Mouse (Mus musculus): Measurements from ENCODE around the gene Igfn1. TPM values are rescaled to one million over a fixed set of nuclear protein-coding genes. Genes with fewer than 3 reads are reported as not detected.

The Igfn1 gene
- polyA plus RNA-seq, 1 experiment from 2014 or later, result not detected

DNA sequence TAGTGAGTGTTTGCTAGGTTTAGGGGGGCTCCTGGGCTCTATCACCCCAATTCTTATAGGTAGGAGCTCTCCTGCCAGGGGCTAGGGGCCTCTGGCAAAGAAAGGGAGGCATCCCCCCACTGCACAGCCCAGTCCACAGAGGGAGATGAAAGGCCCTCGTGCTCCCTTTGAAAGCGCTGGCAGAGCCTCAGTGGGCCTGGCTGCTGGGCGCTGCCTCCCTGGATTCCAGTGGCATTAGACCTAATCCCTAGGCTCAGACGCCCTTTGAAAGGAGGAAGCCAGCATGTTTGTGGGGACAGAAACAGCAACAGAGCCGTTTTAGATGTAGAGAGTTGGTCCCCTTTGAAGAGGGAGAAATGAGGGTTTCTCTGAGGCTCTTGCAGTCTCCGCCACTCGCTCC is 24.1 kb upstream of the Igfn1 start:
- 59% methylated on average over 7 of the region's 7 CpGs for WGBS
- ATAC-seq (ENCODE audit: insufficient read depth), result no peak

DNA sequence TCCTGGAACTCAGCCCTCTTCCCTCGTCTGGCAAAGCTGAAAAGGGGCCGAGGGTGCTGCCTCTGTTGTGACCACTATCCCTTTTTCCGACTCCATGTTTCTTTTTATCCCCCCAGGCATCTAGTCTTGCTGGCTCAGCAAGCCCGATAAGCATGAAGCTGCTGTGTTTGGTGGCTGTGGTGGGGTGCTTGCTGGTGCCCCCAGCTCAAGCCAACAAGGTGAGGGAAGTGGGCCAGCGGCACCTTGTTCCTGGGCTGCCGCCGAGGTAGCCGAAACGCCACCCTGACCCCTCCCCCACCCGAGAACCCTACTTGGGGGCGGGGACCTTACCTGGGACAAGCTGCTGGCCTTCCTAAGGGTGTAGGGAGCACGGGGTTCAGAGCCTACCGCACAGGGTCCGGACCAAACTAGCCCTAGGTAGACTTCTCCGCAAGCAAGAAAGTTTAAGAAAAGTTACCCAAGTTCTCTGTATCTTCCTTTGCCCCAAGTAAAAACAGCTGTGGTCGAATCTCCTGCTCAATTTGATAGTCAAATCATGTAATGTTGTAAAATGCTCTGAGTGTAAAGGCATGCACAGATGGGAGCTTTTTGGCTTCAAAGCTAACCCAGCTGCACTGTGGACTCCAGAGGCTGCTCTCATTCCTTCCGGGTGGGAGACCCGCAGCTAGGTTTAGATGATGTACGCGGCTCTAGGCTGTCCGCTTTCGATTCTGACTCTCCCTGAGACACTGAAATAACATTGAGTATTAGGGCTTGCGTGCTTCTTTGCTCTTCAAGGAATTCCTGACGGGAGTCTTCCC is 12.4 kb upstream of the Igfn1 start:
- H3K9me3 ChIP-seq (ENCODE audit: low read depth, low read length), result no peaks in the 10 kb centered on the region

More for the DNA sequence above, 24.1 kb upstream of the Igfn1 start:
- DNase-seq, result no peak
- Histone ChIP-seq H3K27me3 (ENCODE audit: insufficient read depth, low read length) (no peaks in the 10 kb centered on the region), H3K4me3 (ENCODE audit: low read depth, low read length) (no peak overlapping the region), H3K9me3 (ENCODE audit: low read depth, low read length) (no peaks in the 10 kb centered on the region), H3K4me1 (ENCODE audit: insufficient read depth) (no peaks in the 10 kb centered on the region), H3K36me3 (ENCODE audit: insufficient read depth) (peaks cover 96% of the 10 kb centered on the region), H3K27ac (ENCODE audit: low read depth) (no peak overlapping the region), H3K9ac (no peak overlapping the region), H3K4me2 (no peak overlapping the region)
- TF ChIP-seq CTCF (IDR thresholded peaks at IDR 0.05; ENCODE audit: low read depth), result no peak

DNA sequence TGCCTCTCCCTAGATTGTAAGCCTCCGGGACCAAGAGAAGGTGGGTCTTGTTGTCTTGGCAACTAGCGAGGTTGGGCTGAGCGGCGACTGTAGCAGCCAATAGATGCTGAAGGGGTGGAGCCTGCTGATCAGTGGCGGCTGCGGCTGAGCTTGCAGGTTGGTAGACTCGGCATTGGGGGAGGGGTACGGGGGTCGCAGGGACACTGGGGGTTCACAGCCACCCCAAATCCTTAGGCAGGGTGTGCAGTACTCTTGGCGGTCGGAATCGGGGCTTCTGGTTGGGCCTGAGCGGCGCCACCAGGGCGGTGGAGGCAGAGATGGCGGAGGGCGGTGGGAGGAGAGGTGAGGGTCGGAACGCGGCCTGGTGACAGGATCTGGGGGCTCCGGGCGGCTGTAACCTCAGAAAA is 11.8 kb upstream of the Igfn1 start:
- peak overlapping the region; percentile 81 for H3K9ac ChIP-seq
- H3K27ac ChIP-seq (ENCODE audit: low read depth), result peak overlapping the region; percentile 71
- H3K27me3 ChIP-seq (ENCODE audit: insufficient read depth, low read length), result no peaks in the 10 kb centered on the region
- under 1% methylated on average over 22 of the region's 22 CpGs for WGBS
- H3K36me3 ChIP-seq (ENCODE audit: insufficient read depth), result peaks cover 27% of the 10 kb centered on the region
- peak overlapping the region; percentile 76 for H3K4me3 ChIP-seq (ENCODE audit: low read depth, low read length)
- TF ChIP-seq CTCF (IDR thresholded peaks at IDR 0.05; ENCODE audit: low read depth), result no peak
- DNase-seq (peak; percentile 98), ATAC-seq (ENCODE audit: insufficient read depth) (peak; percentile 99)
- H3K9me3 ChIP-seq (ENCODE audit: low read depth, low read length), result no peaks in the 10 kb centered on the region
- peak overlapping the region; percentile 94 for H3K4me2 ChIP-seq
- peaks cover 4% of the 10 kb centered on the region; the same call in 1 of the 2 replicates for H3K4me1 ChIP-seq (ENCODE audit: insufficient read depth)

More for the DNA sequence above, 12.4 kb upstream of the Igfn1 start:
- TF ChIP-seq CTCF (IDR thresholded peaks at IDR 0.05; ENCODE audit: low read depth), result no peak
- Histone ChIP-seq H3K4me3 (ENCODE audit: low read depth, low read length) (peak overlapping the region; percentile 76), H3K9ac (peak overlapping the region; percentile 81), H3K27me3 (ENCODE audit: insufficient read depth, low read length) (no peaks in the 10 kb centered on the region), H3K4me2 (peak overlapping the region; percentile 94), H3K27ac (ENCODE audit: low read depth) (peak overlapping the region; percentile 71), H3K4me1 (ENCODE audit: insufficient read depth) (peaks cover 4% of the 10 kb centered on the region; the same call in 1 of the 2 replicates), H3K36me3 (ENCODE audit: insufficient read depth) (peaks cover 34% of the 10 kb centered on the region)
- ATAC-seq (ENCODE audit: insufficient read depth) (peak; percentile 43), DNase-seq (peak; percentile 58)
- WGBS, result 2% methylated on average over 24 of the region's 24 CpGs

DNA sequence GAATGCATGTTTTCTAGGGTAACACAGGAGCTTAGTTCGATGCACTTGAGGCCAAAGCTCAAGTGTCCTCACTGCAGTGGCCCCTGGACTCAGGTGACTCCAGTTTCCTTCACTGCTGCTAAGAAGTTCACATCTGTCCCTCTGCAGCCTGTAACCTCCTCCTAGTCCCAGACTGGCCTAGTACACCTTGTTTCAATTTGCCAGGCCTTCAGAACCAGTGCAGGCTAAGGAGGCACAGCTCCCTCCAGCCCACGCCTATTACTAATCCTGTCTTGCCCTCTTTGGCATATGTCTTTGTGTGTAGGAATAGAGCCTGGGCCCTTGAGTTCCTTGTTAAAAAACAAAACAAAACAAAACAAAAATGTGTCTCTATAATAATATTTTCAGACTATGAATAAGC is 11.2 kb upstream of the Igfn1 start:
- peak overlapping the region; percentile 76 for H3K4me3 ChIP-seq (ENCODE audit: low read depth, low read length)
- H3K4me2 ChIP-seq, result peak overlapping the region; percentile 94
- H3K9me3 ChIP-seq (ENCODE audit: low read depth, low read length), result no peaks in the 10 kb centered on the region
- peaks cover 4% of the 10 kb centered on the region; the same call in 1 of the 2 replicates for H3K4me1 ChIP-seq (ENCODE audit: insufficient read depth)
- no peak for DNase-seq
- no peaks in the 10 kb centered on the region for H3K27me3 ChIP-seq (ENCODE audit: insufficient read depth, low read length)
- no peak; the same call in 1 of the 2 replicates for ATAC-seq (ENCODE audit: insufficient read depth)
- H3K9ac ChIP-seq, result no peak overlapping the region; the same call in none of the 2 replicates
- TF ChIP-seq CTCF (IDR thresholded peaks at IDR 0.05; ENCODE audit: low read depth), result no peak
- WGBS, result 78% methylated on average over 2 of the region's 2 CpGs
- H3K27ac ChIP-seq (ENCODE audit: low read depth), result no peak overlapping the region
- H3K36me3 ChIP-seq (ENCODE audit: insufficient read depth), result peaks cover 21% of the 10 kb centered on the region

DNA sequence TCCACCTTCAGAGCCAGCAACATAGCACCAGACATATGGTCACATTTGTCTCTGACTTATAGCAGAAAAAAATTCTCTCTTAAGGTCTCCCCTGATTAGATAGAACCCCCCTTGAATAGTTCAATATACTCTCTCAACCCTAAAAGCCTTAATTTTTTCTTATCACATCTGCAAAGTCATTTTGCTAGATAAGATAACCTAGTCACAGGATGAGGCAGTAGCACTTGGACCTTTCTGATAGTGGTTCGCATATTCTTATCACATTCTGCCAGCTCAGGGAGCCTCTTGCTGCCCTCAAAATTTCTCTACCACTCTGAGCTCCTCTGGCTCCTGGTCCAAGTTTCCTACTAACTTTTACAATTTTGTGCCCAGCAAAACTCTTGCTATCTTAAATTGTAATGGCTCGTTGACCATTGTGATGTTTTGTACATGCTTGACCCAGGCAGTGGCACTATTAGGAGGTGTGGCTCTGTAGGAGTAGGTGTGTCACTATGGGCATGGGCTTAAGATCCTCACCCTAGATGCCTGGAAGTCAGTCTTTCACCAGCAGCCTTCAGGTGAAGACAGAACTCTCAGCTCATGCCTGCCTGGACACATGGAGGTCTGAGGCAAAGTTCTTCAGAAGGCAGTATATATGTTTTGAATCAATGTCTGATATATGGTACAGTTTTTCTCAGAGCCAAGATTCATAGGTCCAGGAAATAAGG is 8.8 kb upstream of the Igfn1 start:
- no peaks in the 10 kb centered on the region for H3K36me3 ChIP-seq (ENCODE audit: insufficient read depth)
- H3K27me3 ChIP-seq (ENCODE audit: insufficient read depth, low read length), result no peaks in the 10 kb centered on the region
- H3K9me3 ChIP-seq (ENCODE audit: low read depth, low read length), result no peaks in the 10 kb centered on the region
- H3K4me3 ChIP-seq (ENCODE audit: low read depth, low read length), result no peak overlapping the region
- H3K27ac ChIP-seq (ENCODE audit: low read depth), result no peak overlapping the region
- peaks cover 4% of the 10 kb centered on the region; the same call in 1 of the 2 replicates for H3K4me1 ChIP-seq (ENCODE audit: insufficient read depth)
- no peak for TF ChIP-seq CTCF (IDR thresholded peaks at IDR 0.05; ENCODE audit: low read depth)
- H3K9ac ChIP-seq, result no peak overlapping the region
- ATAC-seq (ENCODE audit: insufficient read depth) (no peak), DNase-seq (no peak)
- WGBS, result 43% methylated on average over 2 of the region's 2 CpGs
- H3K4me2 ChIP-seq, result no peak overlapping the region

DNA sequence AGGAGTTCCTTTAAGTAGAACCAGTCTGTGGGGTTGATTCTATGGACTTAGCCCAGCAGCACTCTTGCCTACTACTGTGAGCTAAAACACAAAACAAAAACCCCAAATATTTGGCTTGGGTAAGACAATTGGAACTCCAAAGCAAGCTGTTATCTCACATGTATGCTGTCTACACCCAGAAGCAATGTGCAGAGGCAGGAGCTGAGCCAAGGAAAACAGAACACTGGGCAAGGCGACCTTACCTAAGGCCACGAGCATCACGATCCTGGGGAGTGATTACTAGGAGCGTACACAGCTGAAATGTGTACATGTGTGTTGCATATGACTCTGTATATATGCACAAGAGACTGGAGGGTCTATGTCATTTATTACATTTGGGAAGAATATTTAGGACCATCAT is 7.4 kb upstream of the Igfn1 start:
- no peak overlapping the region for H3K4me3 ChIP-seq (ENCODE audit: low read depth, low read length)
- 50% methylated on average over 4 of the region's 4 CpGs for WGBS
- TF ChIP-seq CTCF (IDR thresholded peaks at IDR 0.05; ENCODE audit: low read depth), result no peak
- no peaks in the 10 kb centered on the region for H3K27me3 ChIP-seq (ENCODE audit: insufficient read depth, low read length)
- H3K4me2 ChIP-seq, result no peak overlapping the region
- H3K9me3 ChIP-seq (ENCODE audit: low read depth, low read length), result no peaks in the 10 kb centered on the region
- DNase-seq (no peak), ATAC-seq (ENCODE audit: insufficient read depth) (no peak)
- no peaks in the 10 kb centered on the region for H3K36me3 ChIP-seq (ENCODE audit: insufficient read depth)
- H3K4me1 ChIP-seq (ENCODE audit: insufficient read depth), result no peaks in the 10 kb centered on the region
- H3K9ac ChIP-seq, result no peak overlapping the region
- H3K27ac ChIP-seq (ENCODE audit: low read depth), result no peak overlapping the region

DNA sequence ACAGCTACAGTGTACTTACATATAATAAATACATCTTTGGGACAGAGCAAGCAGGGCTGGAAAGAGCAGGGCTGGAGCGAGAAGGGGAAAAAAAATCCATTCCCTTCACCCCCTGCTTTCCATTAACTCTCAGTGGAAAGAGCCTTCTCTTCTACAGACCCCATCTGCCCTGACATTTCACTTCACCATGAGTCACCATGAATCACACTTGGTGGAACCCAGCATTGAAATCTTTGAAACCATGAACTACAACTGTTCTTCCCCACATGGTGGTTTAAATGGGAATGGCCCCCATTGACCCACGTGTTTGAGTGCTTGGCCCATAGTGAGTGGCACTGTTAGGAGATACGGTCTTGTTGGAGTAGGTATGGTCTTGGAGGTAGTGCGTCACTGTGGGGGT is 4.1 kb upstream of the Igfn1 start:
- Histone ChIP-seq H3K27ac (ENCODE audit: low read depth) (no peak overlapping the region), H3K9ac (no peak overlapping the region), H3K4me2 (no peak overlapping the region), H3K27me3 (ENCODE audit: insufficient read depth, low read length) (peaks cover 11% of the 10 kb centered on the region; the same call in 1 of the 2 replicates), H3K4me3 (ENCODE audit: low read depth, low read length) (no peak overlapping the region), H3K9me3 (ENCODE audit: low read depth, low read length) (no peaks in the 10 kb centered on the region), H3K4me1 (ENCODE audit: insufficient read depth) (no peaks in the 10 kb centered on the region), H3K36me3 (ENCODE audit: insufficient read depth) (no peaks in the 10 kb centered on the region)
- no peak for TF ChIP-seq CTCF (IDR thresholded peaks at IDR 0.05; ENCODE audit: low read depth)
- no peak for DNase-seq
- WGBS, result 92% methylated on average over 4 of the region's 4 CpGs
- no peak for ATAC-seq (ENCODE audit: insufficient read depth)
